Mouse (Mus musculus) midbrain, embryonic 13.5 days (tissue): ENCODE measurements around the gene Zfand2b. TPM values are rescaled to one million over a fixed set of nuclear protein-coding genes. Genes with fewer than 3 reads are reported as not detected.

Experiments used
- ATAC-seq: fragments of 200-750 bp; cut with Nextera tagmentation; 2 replicates; pipeline ENCODE4 v1.8.0; 2017; ENCODE audit warnings: mild to moderate bottlenecking, moderate TSS enrichment, moderate library complexity
- H3K27ac ChIP-seq: fragments of 300-500 bp; sonication (generic); 2 replicates; pipeline ENCODE4 v1.5.1; 2015; ENCODE audit warnings: inconsistent platforms, mild to moderate bottlenecking, moderate library complexity
- H3K27me3 ChIP-seq: fragments of 300-500 bp; sonication (generic); 2 replicates; pipeline ENCODE4 v1.6.1; 2015; ENCODE audit warnings: mild to moderate bottlenecking, inconsistent platforms
- H3K36me3 ChIP-seq: fragments of 300-500 bp; sonication (generic); 2 replicates; pipeline ENCODE4 v1.6.1; 2015; ENCODE audit warnings: mild to moderate bottlenecking, inconsistent platforms
- H3K4me1 ChIP-seq: fragments of 300-500 bp; sonication (generic); replicated peaks from 2 replicates; pipeline ENCODE4 v1.6.1; 2015; ENCODE audit warnings: inconsistent platforms
- H3K4me2 ChIP-seq: fragments of 300-500 bp; sonication (generic); replicated peaks from 2 replicates; pipeline ENCODE4 v1.6.1; 2015; ENCODE audit warnings: moderate library complexity, mild to moderate bottlenecking, inconsistent platforms
- H3K4me3 ChIP-seq: fragments of 300-500 bp; sonication (generic); replicated peaks from 2 replicates; pipeline ENCODE4 v1.5.1; 2015; ENCODE audit warnings: mild to moderate bottlenecking, inconsistent platforms
- H3K9ac ChIP-seq: fragments of 300-500 bp; sonication (generic); replicated peaks from 2 replicates; pipeline ENCODE4 v1.6.1; 2015; ENCODE audit warnings: mild to moderate bottlenecking, inconsistent platforms
- H3K9me3 ChIP-seq: fragments of 300-500 bp; sonication (generic); 2 replicates; pipeline ENCODE4 v1.6.1; 2016; ENCODE audit warnings: mild to moderate bottlenecking, inconsistent platforms
- WGBS: fragments of 180-500 bp; shearing (Covaris S2); methylation state at CpG from one replicate; pipeline ENCODE4 v1.1.7; 2015; 5-methylcytosine and 5-hydroxymethylcytosine counted together
- polyA plus RNA-seq: library from polyadenylated mRNA; unstranded; fragments of >200 nt; fragmentation: Nextera tagmentation; extraction: Ambion mirVana; gene quantifications from 2 replicates; pipeline ENCODE4 v1.2.1, GENCODE M21; 2015

Zfand2b gene
- polyA plus RNA-seq, 1 experiment from 2014 or later, result 39.2 TPM

GRCm38 (mm10) chr1:75141486-75142190 is 26.8 kb upstream of the Zfand2b start:
- Histone ChIP-seq H3K4me2 (peak overlapping the region; percentile 94), H3K36me3 (peaks cover 56% of the 10 kb centered on the region), H3K9ac (peak overlapping the region; percentile 95), H3K9me3 (no peaks in the 10 kb centered on the region), H3K4me3 (peak overlapping the region; percentile 83), H3K4me1 (peaks cover 49% of the 10 kb centered on the region), H3K27me3 (no peaks in the 10 kb centered on the region), H3K27ac (peak overlapping the region; percentile 98)
- peak; percentile 28; the same call in 1 of the 2 replicates for ATAC-seq
- under 1% methylated on average over 53 of the region's 53 CpGs for WGBS

- no peaks in the 10 kb centered on the region for H3K27me3 ChIP-seq
- WGBS, result under 1% methylated on average over 85 of the region's 91 CpGs
- H3K4me2 ChIP-seq, result peak within 1 kb of the TSS; percentile 94
- H3K9ac ChIP-seq, result peak within 1 kb of the TSS; percentile 95
- no peaks in the 10 kb centered on the region for H3K9me3 ChIP-seq
- ATAC-seq, result peak; percentile 93
- peaks cover 49% of the 10 kb centered on the region for H3K4me1 ChIP-seq
- H3K27ac ChIP-seq, result peak within 1 kb of the TSS; percentile 98
- H3K36me3 ChIP-seq, result peaks cover 56% of the 10 kb centered on the region
- peak within 1 kb of the TSS; percentile 83 for H3K4me3 ChIP-seq
Observed at GRCm38 (mm10) chr1:75142301-75143261, 25.9 kb upstream of the Zfand2b start, which contains the start of the genes Cnppd1 and Retreg2. Gene Cnppd1 (minus strand): TSS chr1:75142711. Gene Retreg2 (plus strand): TSS chr1:75142778.

GRCm38 (mm10) chr1:75145589-75145988 is 22.9 kb upstream of the Zfand2b start:
- H3K4me2 ChIP-seq, result no peak overlapping the region
- no peaks in the 10 kb centered on the region for H3K27me3 ChIP-seq
- H3K9ac ChIP-seq, result no peak overlapping the region
- H3K4me1 ChIP-seq, result peaks cover 32% of the 10 kb centered on the region
- H3K27ac ChIP-seq, result no peak overlapping the region
- no peaks in the 10 kb centered on the region for H3K9me3 ChIP-seq
- ATAC-seq, result no peak
- no peak overlapping the region for H3K4me3 ChIP-seq
- H3K36me3 ChIP-seq, result peaks cover 46% of the 10 kb centered on the region
- 97% methylated on average over 3 of the region's 3 CpGs for WGBS

- WGBS, result 84% methylated on average over 7 of the region's 7 CpGs
- no peaks in the 10 kb centered on the region for H3K9me3 ChIP-seq
- H3K4me2 ChIP-seq, result no peak overlapping the region
- H3K4me3 ChIP-seq, result no peak overlapping the region
- ATAC-seq, result no peak
- H3K4me1 ChIP-seq, result peaks cover 19% of the 10 kb centered on the region
- H3K36me3 ChIP-seq, result peaks cover 46% of the 10 kb centered on the region
- H3K9ac ChIP-seq, result no peak overlapping the region
- H3K27ac ChIP-seq, result no peak overlapping the region
- no peaks in the 10 kb centered on the region for H3K27me3 ChIP-seq
Observed at GRCm38 (mm10) chr1:75147411-75148135, 20.9 kb upstream of the Zfand2b start.

GRCm38 (mm10) chr1:75148727-75149126 is 19.7 kb upstream of the Zfand2b start:
- Histone ChIP-seq H3K4me1 (peaks cover 13% of the 10 kb centered on the region), H3K27ac (no peak overlapping the region), H3K4me2 (no peak overlapping the region), H3K9me3 (no peaks in the 10 kb centered on the region), H3K27me3 (no peaks in the 10 kb centered on the region), H3K9ac (no peak overlapping the region), H3K36me3 (peaks cover 46% of the 10 kb centered on the region), H3K4me3 (no peak overlapping the region)
- WGBS, result 92% methylated on average over 4 of the region's 4 CpGs
- ATAC-seq, result no peak

GRCm38 (mm10) chr1:75155837-75156236 is 12.6 kb upstream of the Zfand2b start:
- no peaks in the 10 kb centered on the region for H3K4me1 ChIP-seq
- no peak for ATAC-seq
- H3K36me3 ChIP-seq, result no peaks in the 10 kb centered on the region
- no peaks in the 10 kb centered on the region; the same call in 1 of the 2 replicates for H3K27me3 ChIP-seq
- no peak overlapping the region for H3K4me2 ChIP-seq
- H3K9ac ChIP-seq, result no peak overlapping the region
- H3K9me3 ChIP-seq, result no peaks in the 10 kb centered on the region
- 74% methylated on average over 3 of the region's 3 CpGs for WGBS
- no peak overlapping the region for H3K27ac ChIP-seq
- H3K4me3 ChIP-seq, result no peak overlapping the region

GRCm38 (mm10) chr1:75158990-75159389 is 9.5 kb upstream of the Zfand2b start:
- no peak for ATAC-seq
- no peak overlapping the region for H3K9ac ChIP-seq
- no peaks in the 10 kb centered on the region; the same call in 1 of the 2 replicates for H3K27me3 ChIP-seq
- H3K4me3 ChIP-seq, result no peak overlapping the region
- H3K36me3 ChIP-seq, result no peaks in the 10 kb centered on the region
- H3K4me2 ChIP-seq, result no peak overlapping the region
- no peaks in the 10 kb centered on the region for H3K4me1 ChIP-seq
- H3K27ac ChIP-seq, result no peak overlapping the region
- no peaks in the 10 kb centered on the region for H3K9me3 ChIP-seq

- no peaks in the 10 kb centered on the region for H3K4me1 ChIP-seq
- no peak overlapping the region for H3K4me3 ChIP-seq
- H3K27ac ChIP-seq, result no peak overlapping the region
- no peak overlapping the region for H3K9ac ChIP-seq
- H3K4me2 ChIP-seq, result no peak overlapping the region
- ATAC-seq, result no peak
- 75% methylated on average over 5 of the region's 5 CpGs for WGBS
- no peaks in the 10 kb centered on the region for H3K36me3 ChIP-seq
- H3K27me3 ChIP-seq, result no peaks in the 10 kb centered on the region
- H3K9me3 ChIP-seq, result no peaks in the 10 kb centered on the region
Observed at GRCm38 (mm10) chr1:75159540-75160255, 8.7 kb upstream of the Zfand2b start.

- no peaks in the 10 kb centered on the region for H3K9me3 ChIP-seq
- no peak overlapping the region for H3K4me3 ChIP-seq
- no peak overlapping the region for H3K9ac ChIP-seq
- H3K27ac ChIP-seq, result no peak overlapping the region
- no peak overlapping the region for H3K4me2 ChIP-seq
- H3K4me1 ChIP-seq, result no peaks in the 10 kb centered on the region
- WGBS, result 79% methylated on average over 4 of the region's 4 CpGs
- no peaks in the 10 kb centered on the region for H3K27me3 ChIP-seq
- no peak for ATAC-seq
- no peaks in the 10 kb centered on the region for H3K36me3 ChIP-seq
Observed at GRCm38 (mm10) chr1:75160256-75160617, 8.2 kb upstream of the Zfand2b start.

- peak overlapping the region; percentile 70 for H3K9ac ChIP-seq
- peak overlapping the region; percentile 86 for H3K27ac ChIP-seq
- H3K4me1 ChIP-seq, result peaks cover 14% of the 10 kb centered on the region
- ATAC-seq, result peak; percentile 53
- peaks cover 31% of the 10 kb centered on the region for H3K36me3 ChIP-seq
- WGBS, result 8% methylated on average over 7 of the region's 7 CpGs
- no peaks in the 10 kb centered on the region for H3K9me3 ChIP-seq
- H3K4me2 ChIP-seq, result peak overlapping the region; percentile 65
- no peaks in the 10 kb centered on the region for H3K27me3 ChIP-seq
- peak overlapping the region; percentile 74 for H3K4me3 ChIP-seq
Observed at GRCm38 (mm10) chr1:75168093-75168471, 364 bp upstream of the Zfand2b start.
